Mouse (Mus musculus) heart, adult 2 months (tissue): ENCODE data around the gene Ptges. TPM values are rescaled to one million over a fixed set of nuclear protein-coding genes. Genes with fewer than 3 reads are reported as not detected.
"Not testable (repeated sequence)": the region's sequence is repeated elsewhere in the genome, so short reads cannot be mapped to it uniquely, and the experiment has no call there.

ENCODE experiments used
- DNase-seq, 2 experiments: peaks; one replicate each; pipeline ENCODE4 v3.0.0; 2021
- H3K27ac ChIP-seq: fragments of 200-600 bp; 2 replicates; pipeline ENCODE4 v1.8.1; 2022
- H3K27me3 ChIP-seq: fragments of 200-500 bp; 2 replicates; pipeline ENCODE4 v1.6.1; 2012; ENCODE audit warnings: mild to moderate bottlenecking, low read length, inconsistent platforms, mixed read lengths; ENCODE audit not compliant: control insufficient read depth, insufficient read depth
- H3K36me3 ChIP-seq: fragments of 200-500 bp; 2 replicates; pipeline ENCODE4 v1.6.1; 2012; ENCODE audit warnings: low read length, inconsistent platforms; ENCODE audit not compliant: control insufficient read depth, insufficient read depth
- H3K4me1 ChIP-seq: fragments of 200-500 bp; 2 replicates; pipeline ENCODE4 v1.6.1; 2011; ENCODE audit warnings: low read length; ENCODE audit not compliant: control insufficient read depth, insufficient read depth
- H3K4me3 ChIP-seq: fragments of 200-600 bp; 2 replicates; pipeline ENCODE4 v1.8.1; 2022
- H3K79me2 ChIP-seq: fragments of 200-500 bp; replicated peaks from 2 replicates; pipeline ENCODE4 v1.6.1; 2012; ENCODE audit warnings: mild to moderate bottlenecking, inconsistent platforms, low read length, moderate library complexity, mixed read lengths; ENCODE audit not compliant: control insufficient read depth, insufficient read depth
- H3K9ac ChIP-seq: fragments of 200-500 bp; 2 replicates; pipeline ENCODE4 v1.6.1; 2012; ENCODE audit warnings: low read depth, mild to moderate bottlenecking, control low read depth, inconsistent platforms, low read length, mixed read lengths
- CTCF ChIP-seq: fragments of 200-600 bp; IDR thresholded peaks from 2 replicates; pipeline ENCODE4 v1.8.1; 2022; ENCODE audit warnings: antibody characterized with exemption, mild to moderate bottlenecking, moderate library complexity
- EP300 ChIP-seq: fragments of 200-500 bp; IDR thresholded peaks from 2 replicates; pipeline ENCODE4 v1.6.1; 2011; ENCODE audit warnings: low read depth, low read length, control low read depth; ENCODE audit not compliant: insufficient read depth
- POLR2A ChIP-seq: fragments of 200-500 bp; IDR thresholded peaks from 2 replicates; pipeline ENCODE4 v1.6.1; 2011; ENCODE audit warnings: mild to moderate bottlenecking, low read depth, low read length, control low read depth; ENCODE audit not compliant: insufficient read depth
- WGBS: fragments of 180-500 bp; shearing (Covaris S2); methylation state at CpG from one replicate; pipeline ENCODE4 v1.1.7; 2018; 5-methylcytosine and 5-hydroxymethylcytosine counted together
- intact Hi-C: fragments of 180-260 bp; cut with DNase I; formaldehyde crosslinking; loops from one replicate; pipeline ENCODE4 v1.15.1; 2025
- polyA plus RNA-seq: library from polyadenylated mRNA; depleted of rRNA; stranded (reverse); fragments of >200 nt; gene quantifications from 2 replicates; pipeline ENCODE4 v1.2.3, GENCODE M21; 2012
- total RNA-seq, 2 experiments: library from RNA; stranded (reverse); gene quantifications; 2 replicates each; pipeline ENCODE4 v1.2.3; 2021

The Ptges gene
- total and polyA plus RNA-seq, 3 experiments, result 2.5 to 4.8 (median 2.8) TPM

DNA sequence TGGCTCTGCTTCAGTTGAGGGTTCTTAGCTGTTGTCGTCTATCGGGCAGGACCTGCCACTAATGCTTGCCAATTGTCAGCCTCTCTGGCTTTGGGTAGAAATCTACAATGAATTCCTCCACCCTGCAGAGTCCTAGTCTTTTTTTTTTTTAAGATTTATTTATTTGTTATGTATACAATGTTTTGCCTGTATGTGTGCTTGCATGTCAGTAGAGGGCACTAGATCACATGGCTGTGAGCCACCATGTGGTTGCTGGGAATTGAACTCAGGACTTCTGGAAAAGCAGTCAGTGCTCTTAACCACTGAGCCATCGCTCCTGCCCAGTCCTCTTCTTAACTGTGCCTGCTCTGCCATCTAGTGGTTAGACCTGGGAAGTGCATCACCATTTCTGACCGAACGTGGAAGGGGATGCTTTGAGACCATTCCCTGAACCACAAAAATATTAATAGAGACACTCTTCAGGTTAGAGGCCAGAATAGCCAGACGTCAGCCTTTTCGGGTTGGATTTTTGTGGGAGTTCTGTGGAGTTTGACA lies 4.3 kb upstream of the Ptges start:
- WGBS, result 21% methylated on average over 7 of the region's 7 CpGs

DNA sequence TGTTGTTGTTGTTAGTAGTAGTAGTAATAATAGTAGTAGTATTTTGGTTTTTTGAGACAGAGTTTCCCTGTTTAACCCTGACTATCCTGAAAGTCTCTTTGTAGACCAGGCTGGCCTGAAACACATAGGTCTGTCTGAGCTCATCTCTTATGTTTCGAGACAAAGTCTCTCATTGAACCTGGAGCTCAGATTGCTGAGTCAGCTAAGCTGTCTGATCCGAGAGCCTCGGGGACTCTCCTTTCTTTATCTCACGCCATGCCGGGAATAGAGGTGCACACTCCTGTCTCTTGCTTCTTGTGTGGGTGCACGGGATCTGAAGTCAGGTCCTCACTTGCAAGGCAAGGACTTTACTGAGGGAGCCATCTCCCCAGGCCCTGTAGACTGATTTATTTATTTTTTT lies 3.4 kb upstream of the Ptges start:
- Histone ChIP-seq H3K27ac (no peak overlapping the region), H3K27me3 (no peaks in the 10 kb centered on the region), H3K9ac (no peak overlapping the region), H3K4me1 (peaks cover 4% of the 10 kb centered on the region), H3K79me2 (no peaks in the 10 kb centered on the region), H3K36me3 (no peaks in the 10 kb centered on the region), H3K4me3 (no peak overlapping the region)
- 78% methylated on average over 6 of the region's 6 CpGs for WGBS
- intact Hi-C loops, result no loop called here
- DNase-seq, result no peak
- TF ChIP-seq CTCF (no peak), POLR2A (no peak), EP300 (no peak)

More for the DNA sequence above, 4.3 kb upstream of the Ptges start:
- Histone ChIP-seq H3K4me1 (peaks cover 2% of the 10 kb centered on the region), H3K4me3 (no peak overlapping the region), H3K9ac (no peak overlapping the region), H3K36me3 (no peaks in the 10 kb centered on the region), H3K79me2 (no peaks in the 10 kb centered on the region), H3K27me3 (no peaks in the 10 kb centered on the region), H3K27ac (no peak overlapping the region)
- TF ChIP-seq CTCF, result peak; percentile 93
- TF ChIP-seq EP300, result peak; percentile 86; the same call in 1 of the 2 replicates
- no peak for TF ChIP-seq POLR2A
- intact Hi-C loops, result loop anchor here (1.0 to 2.0 kb wide), 3 partner anchors 43 to 499 kb away; no protein-coding TSS in a partner anchor
- peak; percentile 67 to 79 for DNase-seq

DNA sequence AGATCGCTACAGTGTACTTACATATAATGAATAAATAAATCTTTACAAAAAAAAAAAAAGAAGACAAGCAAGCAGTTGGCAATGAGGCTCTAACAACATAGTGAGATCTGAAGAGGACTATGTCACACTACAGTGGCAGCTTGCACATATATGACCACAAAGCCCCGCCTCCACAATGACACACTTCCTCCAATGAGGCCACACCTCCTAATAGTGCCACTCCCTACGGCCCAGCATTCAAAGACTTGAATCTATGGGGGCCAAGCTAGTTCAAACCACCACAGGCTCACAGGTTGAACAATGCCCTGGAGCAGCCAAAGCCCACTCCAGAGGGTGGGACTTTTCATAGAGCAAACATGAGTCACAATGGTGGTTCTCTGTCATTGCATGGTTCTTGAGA lies 2.3 kb upstream of the Ptges start:
- H3K27me3 ChIP-seq, result no peaks in the 10 kb centered on the region
- no peak overlapping the region for H3K9ac ChIP-seq
- H3K36me3 ChIP-seq, result no peaks in the 10 kb centered on the region
- intact Hi-C loops, result no loop called here
- WGBS, result 74% methylated on average over 3 of the region's 3 CpGs
- DNase-seq, result no peak
- H3K4me3 ChIP-seq, result no peak overlapping the region
- no peaks in the 10 kb centered on the region for H3K79me2 ChIP-seq
- peaks cover 8% of the 10 kb centered on the region for H3K4me1 ChIP-seq
- TF ChIP-seq CTCF, result no peak
- no peak overlapping the region for H3K27ac ChIP-seq

DNA sequence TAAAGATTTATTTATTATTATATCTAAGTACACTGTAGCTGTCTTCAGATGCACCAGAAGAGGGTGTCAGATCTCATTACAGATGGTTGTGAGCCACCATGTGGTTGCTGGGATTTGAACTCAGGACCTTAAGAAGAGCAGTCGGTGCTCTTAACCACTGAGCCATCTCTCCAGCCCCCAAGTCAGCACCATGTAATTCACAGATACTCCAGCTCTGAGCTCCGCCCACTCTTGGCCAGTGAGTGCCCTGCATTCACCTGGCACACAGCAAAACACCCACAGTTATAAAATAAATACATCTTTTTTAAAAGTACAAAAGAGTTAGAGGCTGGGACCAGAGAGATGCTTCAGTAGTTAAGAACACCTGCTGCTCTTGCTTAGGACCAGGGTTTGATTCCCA lies 1.2 kb upstream of the Ptges start:
- H3K4me1 ChIP-seq, H3K4me3 ChIP-seq, H3K27ac ChIP-seq, H3K36me3 ChIP-seq, DNase-seq, H3K9ac ChIP-seq, H3K79me2 ChIP-seq, H3K27me3 ChIP-seq, intact Hi-C loops: not testable (repeated sequence)
- WGBS, result 74% methylated on average over 2 of the region's 2 CpGs

DNA sequence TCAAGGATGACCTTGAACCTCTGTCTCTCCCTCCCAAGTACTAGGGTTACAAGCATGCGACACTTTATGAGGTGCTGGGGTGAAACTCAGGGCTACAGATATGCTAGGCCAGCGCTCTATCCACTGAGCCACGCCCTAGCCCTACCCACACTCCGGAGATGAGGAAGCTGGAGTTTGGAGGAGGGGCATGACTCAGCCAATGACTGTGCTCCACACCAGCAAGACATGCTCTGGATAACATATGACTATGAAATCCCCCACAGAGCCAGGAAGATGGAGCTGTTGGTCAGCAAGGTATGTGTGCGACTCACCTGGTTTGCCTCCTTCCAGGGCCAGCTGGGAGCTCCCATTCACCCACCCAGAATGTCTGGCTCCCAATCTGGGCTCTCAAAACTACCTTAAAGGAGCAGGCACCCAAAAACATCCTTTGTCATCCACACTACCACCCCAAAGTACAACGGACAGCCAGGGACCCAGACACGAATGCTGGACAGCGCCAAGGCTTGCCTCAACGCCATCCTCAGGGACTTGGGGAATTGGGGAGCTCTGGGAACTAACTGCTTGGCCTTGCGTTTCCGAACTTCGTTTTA lies 675 bp downstream of the Ptges start:
- TF ChIP-seq CTCF, result no peak
- 0 out of 2 replicates have a peak, but pooled peaks have one; percentile 38 for TF ChIP-seq POLR2A
- Histone ChIP-seq H3K27ac (peak overlapping the region; percentile 58), H3K79me2 (no peaks in the 10 kb centered on the region), H3K4me1 (peaks cover 8% of the 10 kb centered on the region), H3K36me3 (no peaks in the 10 kb centered on the region), H3K4me3 (peak overlapping the region; percentile 15; the same call in 1 of the 2 replicates), H3K27me3 (no peaks in the 10 kb centered on the region), H3K9ac (peak overlapping the region; percentile 12; the same call in 1 of the 2 replicates)
- WGBS, result 26% methylated on average over 12 of the region's 12 CpGs
- intact Hi-C loops, result no loop called here
- peak; percentile 62 to 81 for DNase-seq

DNA sequence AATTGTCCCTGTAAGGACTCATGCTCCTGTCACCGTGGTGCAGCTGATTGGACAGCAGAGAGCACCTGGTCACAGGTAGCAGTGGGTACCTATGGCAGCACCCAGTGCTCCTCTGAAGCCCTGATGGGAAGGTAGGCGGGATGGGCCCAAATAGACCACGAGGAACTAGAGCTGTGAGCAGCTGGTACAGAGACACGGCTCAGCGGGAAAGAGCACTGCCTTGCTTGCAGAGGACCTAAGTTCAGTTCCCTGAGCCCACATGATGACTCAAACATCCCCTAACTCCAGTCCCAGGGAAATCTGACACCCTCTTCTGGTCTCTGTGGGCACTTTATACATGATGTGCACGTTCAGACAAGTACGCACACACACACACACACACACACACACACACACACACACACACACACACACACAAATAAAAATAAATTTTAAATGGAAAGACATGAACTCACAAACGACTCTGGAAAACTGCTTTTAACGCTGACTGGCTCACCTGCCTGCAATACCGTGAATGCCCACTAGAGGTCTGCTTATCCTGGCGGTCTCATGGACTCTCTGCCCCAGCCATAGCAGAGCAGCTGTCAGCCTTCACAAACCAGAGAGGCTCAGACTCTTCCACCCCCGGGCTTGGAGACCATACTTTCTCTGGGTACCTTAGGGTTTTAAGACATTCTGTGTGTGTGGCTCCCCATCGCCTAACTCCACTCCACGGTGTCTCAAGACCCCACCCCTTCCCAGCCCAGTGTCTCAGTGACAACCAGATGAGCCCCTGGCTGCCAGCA lies 1.6 kb downstream of the Ptges start:
- no peak for TF ChIP-seq POLR2A
- peak; percentile 76 for TF ChIP-seq CTCF
- peak; percentile 13; the same call in 1 of the 2 replicates for TF ChIP-seq EP300
- intact Hi-C loops, result no loop called here
- WGBS, result 30% methylated on average over 14 of the region's 14 CpGs
- peak; percentile 76 to 82 for DNase-seq
- Histone ChIP-seq H3K79me2 (no peaks in the 10 kb centered on the region), H3K4me1 (peaks cover 8% of the 10 kb centered on the region), H3K4me3 (no peak overlapping the region), H3K27ac (peak overlapping the region; percentile 47), H3K36me3 (no peaks in the 10 kb centered on the region), H3K27me3 (no peaks in the 10 kb centered on the region), H3K9ac (no peak overlapping the region)
